51 mouse cellular contexts compared by ENCODE assay signal in the genomic region with DNA sequence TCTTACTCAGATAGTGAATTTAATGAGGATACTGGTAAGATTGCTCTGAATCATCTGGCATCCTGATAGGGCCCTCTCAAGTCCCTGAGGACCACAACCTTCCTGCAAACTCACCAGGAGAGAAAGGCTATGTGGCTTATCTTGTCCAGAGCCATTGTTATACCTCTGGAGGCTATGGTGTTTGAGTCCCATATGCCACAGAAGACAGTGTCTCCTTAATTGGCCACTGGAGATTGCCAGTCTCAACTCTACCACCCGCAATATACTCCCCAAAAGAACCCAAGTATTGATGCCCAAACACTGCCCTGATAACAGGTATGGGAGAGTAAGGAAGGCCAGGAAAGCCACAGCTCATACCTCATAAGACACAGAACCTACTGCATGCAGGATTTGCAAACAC. TPM values are rescaled to one million over a fixed set of nuclear protein-coding genes. Genes with fewer than 3 reads are reported as not detected.
"Had no signal": no experiment of that assay in that cellular context is flagged by ENCODE, and none has a peak within 500 bp of the region (broad histone marks: within the 10 kb centered on the region; RNA-seq: fewer than 3 reads in every experiment).

Olfr1410 (plus strand) TSS at position 301 of the 400 bp plus-strand sequence.

- H3K4me1 ChIP-seq: heart, embryonic 12.5 days; heart, embryonic 13.5 days; heart, embryonic 15.5 days; hindbrain, embryonic 10.5 days; hindbrain, embryonic 12.5 days; hindbrain, embryonic 13.5 days; hindbrain, embryonic 15.5 days; intestine, embryonic 15.5 days; kidney, embryonic 15.5 days had no signal

- H3K36me3 ChIP-seq: heart, embryonic 12.5 days; heart, embryonic 13.5 days; heart, embryonic 15.5 days; hindbrain, embryonic 10.5 days; hindbrain, embryonic 12.5 days; hindbrain, embryonic 13.5 days; hindbrain, embryonic 15.5 days; intestine, embryonic 15.5 days; kidney, embryonic 15.5 days had no signal

- H3K4me3 ChIP-seq: heart, embryonic 12.5 days; heart, embryonic 13.5 days; heart, embryonic 15.5 days; hindbrain, embryonic 10.5 days; hindbrain, embryonic 12.5 days; hindbrain, embryonic 13.5 days; hindbrain, embryonic 15.5 days; intestine, embryonic 15.5 days; kidney, embryonic 15.5 days; layer of hippocampus, adult 2 months; left cerebral cortex, adult 2 months had no signal

- H3K27me3 ChIP-seq: heart, embryonic 15.5 days; hindbrain, embryonic 12.5 days; hindbrain, embryonic 13.5 days; hindbrain, embryonic 15.5 days; intestine, embryonic 15.5 days had no signal

- H3K27ac ChIP-seq: heart, embryonic 13.5 days; heart, embryonic 15.5 days; hindbrain, embryonic 10.5 days; hindbrain, embryonic 12.5 days; hindbrain, embryonic 13.5 days; hindbrain, embryonic 14.5 days; hindbrain, embryonic 15.5 days; hindbrain, postnatal 0 days; intestine, embryonic 15.5 days; kidney, embryonic 15.5 days; kidney, postnatal 0 days; layer of hippocampus, adult 2 months; left cerebral cortex, adult 2 months had no signal

- H3K9me3 ChIP-seq: heart, embryonic 13.5 days; heart, embryonic 15.5 days; hindbrain, embryonic 10.5 days; hindbrain, embryonic 12.5 days; hindbrain, embryonic 13.5 days; hindbrain, embryonic 15.5 days; intestine, embryonic 15.5 days; kidney, embryonic 15.5 days had no signal

- DNase-seq: heart, postnatal 10 days; heart, postnatal 14 days; heart, postnatal 36 days; heart, postnatal 4 days; kidney, adult 11 months; kidney, adult 18-20 months; kidney, adult 2 months; kidney, adult 8-10 months; kidney, adult 9 months; kidney, postnatal 10 days; kidney, postnatal 14 days; kidney, postnatal 25 days; kidney, postnatal 36 days; kidney, postnatal 4 days; layer of hippocampus, adult 9-11 months; layer of hippocampus, postnatal 36 days had no signal

RNA-seq across cellular contexts. Expression of gene Olfr1410, which starts in this region (rescaled TPM):
- total RNA-seq: heart, postnatal 10 days; heart, postnatal 14 days; heart, postnatal 25 days; heart, postnatal 36 days; heart, postnatal 4 days; hematopoietic stem cell, adult 5-6 weeks; hindbrain, postnatal 0 days; layer of hippocampus, adult 18-20 months; layer of hippocampus, adult 2 months; layer of hippocampus, adult 8-10 months; layer of hippocampus, postnatal 10 days; layer of hippocampus, postnatal 25 days; layer of hippocampus, postnatal 36 days; left cerebral cortex, adult 18-20 months; left cerebral cortex, adult 2 months; left cerebral cortex, adult 8-10 months had no signal
- polyA plus RNA-seq: heart, embryonic 11.5 days; heart, embryonic 12.5 days; heart, embryonic 13.5 days; heart, embryonic 14.5 days; heart, embryonic 15.5 days; heart, embryonic 16.5 days; heart, postnatal 0 days; hindbrain, embryonic 10.5 days; hindbrain, embryonic 11.5 days; hindbrain, embryonic 12.5 days; hindbrain, embryonic 13.5 days; hindbrain, embryonic 14.5 days; hindbrain, embryonic 15.5 days; hindbrain, embryonic 16.5 days; hindbrain, postnatal 0 days; inflammation-experienced regulatory T-cells, adult 6 months; intestine, embryonic 14.5 days; intestine, embryonic 15.5 days; intestine, embryonic 16.5 days; intestine, postnatal 0 days; kidney, adult 2 months; kidney, embryonic 14.5 days; kidney, embryonic 15.5 days; kidney, embryonic 16.5 days; kidney, postnatal 0 days; large intestine, adult 2 months had no signal
